Mouse (Mus musculus) stomach, embryonic 16.5 days (tissue): ENCODE results near the gene AW822073. TPM values are rescaled to one million over a fixed set of nuclear protein-coding genes. Genes with fewer than 3 reads are reported as not detected.
"Not testable (repeated sequence)": the region's sequence is repeated elsewhere in the genome, so short reads cannot be mapped to it uniquely, and the experiment has no call there.

Experiments used
- ATAC-seq: fragments of 200-750 bp; cut with Nextera tagmentation; 2 replicates; pipeline ENCODE4 v1.8.0; 2017; ENCODE audit warnings: moderate number of reproducible peaks, moderate TSS enrichment; ENCODE audit not compliant: insufficient read depth, low FRiP score
- H3K27ac ChIP-seq: fragments of 300-500 bp; sonication (generic); 2 replicates; pipeline ENCODE4 v1.5.1; 2014; ENCODE audit warnings: low read length
- H3K27me3 ChIP-seq: fragments of 300-500 bp; sonication (generic); 2 replicates; pipeline ENCODE4 v1.6.1; 2014; ENCODE audit warnings: low read length, control low read depth, mixed read lengths; ENCODE audit not compliant: control insufficient read depth, insufficient read depth
- H3K36me3 ChIP-seq: fragments of 300-500 bp; sonication (generic); 2 replicates; pipeline ENCODE4 v1.6.1; 2014; ENCODE audit warnings: low read length; ENCODE audit not compliant: control insufficient read depth, insufficient read depth
- H3K4me1 ChIP-seq: fragments of 300-500 bp; sonication (generic); 2 replicates; pipeline ENCODE4 v1.6.1; 2014; ENCODE audit warnings: low read length, control low read depth, mixed read lengths; ENCODE audit not compliant: control insufficient read depth, insufficient read depth
- H3K4me2 ChIP-seq: fragments of 300-500 bp; sonication (generic); 2 replicates; pipeline ENCODE4 v1.6.1; 2014; ENCODE audit warnings: low read depth, low read length, mixed read lengths
- H3K4me3 ChIP-seq: fragments of 300-500 bp; sonication (generic); replicated peaks from 2 replicates; pipeline ENCODE4 v1.5.1; 2014; ENCODE audit warnings: mild to moderate bottlenecking, low read length
- H3K9ac ChIP-seq: fragments of 300-500 bp; sonication (generic); 2 replicates; pipeline ENCODE4 v1.6.1; 2014; ENCODE audit warnings: low read length
- H3K9me3 ChIP-seq: fragments of 300-500 bp; sonication (generic); replicated peaks from 2 replicates; pipeline ENCODE4 v1.6.1; 2016; ENCODE audit warnings: low read length, control low read depth; ENCODE audit not compliant: control insufficient read depth
- WGBS: fragments of 180-500 bp; shearing (Covaris S2); extraction: QIAGEN DNeasy Blood & Tissue Kit; methylation state at CpG from one replicate; pipeline ENCODE4 v1.1.7; 2014; 5-methylcytosine and 5-hydroxymethylcytosine counted together
- polyA plus RNA-seq: library from polyadenylated mRNA; unstranded; fragments of >200 nt; fragmentation: Nextera tagmentation; extraction: Ambion mirVana; gene quantifications from 2 replicates; pipeline ENCODE4 v1.2.1, GENCODE M21; 2015

AW822073 gene
- polyA plus RNA-seq, 1 experiment from 2014 or later: not detected

GRCm38 (mm10) chr10:58223972-58224805, 541 bp downstream of the AW822073 start:
- H3K4me1 ChIP-seq, H3K9me3 ChIP-seq, H3K4me3 ChIP-seq, H3K4me2 ChIP-seq, H3K9ac ChIP-seq, H3K27ac ChIP-seq, H3K27me3 ChIP-seq, ATAC-seq, H3K36me3 ChIP-seq: not testable (repeated sequence)
- WGBS: 84% methylated on average over 29 of the region's 31 CpGs

GRCm38 (mm10) chr10:58223161-58223560, 1.6 kb downstream of the AW822073 start:
- not testable (repeated sequence) for H3K4me1 ChIP-seq, H3K27me3 ChIP-seq, H3K9me3 ChIP-seq, H3K4me2 ChIP-seq, H3K9ac ChIP-seq, H3K4me3 ChIP-seq, H3K36me3 ChIP-seq, ATAC-seq, H3K27ac ChIP-seq
- WGBS: 82% methylated on average over 3 of the region's 6 CpGs

GRCm38 (mm10) chr10:58221571-58221970, 3.2 kb downstream of the AW822073 start:
- not testable (repeated sequence) for H3K27ac ChIP-seq, H3K27me3 ChIP-seq, H3K9ac ChIP-seq, H3K4me1 ChIP-seq, ATAC-seq, H3K4me2 ChIP-seq, H3K9me3 ChIP-seq, H3K4me3 ChIP-seq, H3K36me3 ChIP-seq
- WGBS: 91% methylated on average over 2 of the region's 2 CpGs

GRCm38 (mm10) chr10:58220726-58221125, 4.0 kb downstream of the AW822073 start:
- Histone ChIP-seq H3K4me3 (no peak overlapping the region), H3K27ac (no peak overlapping the region), H3K27me3 (no peaks in the 10 kb centered on the region), H3K4me1 (no peaks in the 10 kb centered on the region), H3K36me3 (no peaks in the 10 kb centered on the region), H3K9ac (no peak overlapping the region), H3K4me2 (no peak overlapping the region), H3K9me3 (no peaks in the 10 kb centered on the region)
- 79% methylated on average over 6 of the region's 6 CpGs for WGBS
- ATAC-seq: no peak

GRCm38 (mm10) chr10:58217366-58217765, 7.4 kb downstream of the AW822073 start:
- Histone ChIP-seq H3K27ac (no peak overlapping the region), H3K9ac (no peak overlapping the region), H3K9me3 (no peaks in the 10 kb centered on the region), H3K4me3 (no peak overlapping the region), H3K27me3 (no peaks in the 10 kb centered on the region), H3K4me2 (no peak overlapping the region), H3K4me1 (no peaks in the 10 kb centered on the region), H3K36me3 (no peaks in the 10 kb centered on the region)
- 81% methylated on average over 3 of the region's 3 CpGs for WGBS
- ATAC-seq: no peak

GRCm38 (mm10) chr10:58215353-58215752, 9.4 kb downstream of the AW822073 start:
- Histone ChIP-seq H3K36me3 (no peaks in the 10 kb centered on the region), H3K4me1 (no peaks in the 10 kb centered on the region), H3K4me3 (no peak overlapping the region), H3K9ac (no peak overlapping the region), H3K4me2 (no peak overlapping the region), H3K9me3 (no peaks in the 10 kb centered on the region; the same call in 1 of the 2 replicates), H3K27ac (no peak overlapping the region), H3K27me3 (no peaks in the 10 kb centered on the region)
- ATAC-seq: no peak
- WGBS: 78% methylated on average over 1 of the region's 1 CpGs

GRCm38 (mm10) chr10:58214934-58215333, 9.8 kb downstream of the AW822073 start:
- no peak for ATAC-seq
- Histone ChIP-seq H3K27me3 (no peaks in the 10 kb centered on the region), H3K4me2 (no peak overlapping the region), H3K27ac (no peak overlapping the region), H3K4me1 (no peaks in the 10 kb centered on the region), H3K4me3 (no peak overlapping the region), H3K9me3 (no peaks in the 10 kb centered on the region; the same call in 1 of the 2 replicates), H3K9ac (no peak overlapping the region), H3K36me3 (no peaks in the 10 kb centered on the region)
- WGBS: 79% methylated on average over 5 of the region's 5 CpGs

GRCm38 (mm10) chr10:58214497-58214896, 10.2 kb downstream of the AW822073 start:
- Histone ChIP-seq H3K9ac (no peak overlapping the region), H3K4me1 (no peaks in the 10 kb centered on the region), H3K9me3 (no peaks in the 10 kb centered on the region; the same call in 1 of the 2 replicates), H3K4me2 (no peak overlapping the region), H3K4me3 (no peak overlapping the region), H3K27me3 (no peaks in the 10 kb centered on the region), H3K27ac (no peak overlapping the region), H3K36me3 (no peaks in the 10 kb centered on the region)
- ATAC-seq: no peak

- H3K4me2 ChIP-seq: no peak overlapping the region
- H3K36me3 ChIP-seq: no peaks in the 10 kb centered on the region
- no peak overlapping the region for H3K27ac ChIP-seq
- H3K9me3 ChIP-seq: no peaks in the 10 kb centered on the region; the same call in 1 of the 2 replicates
- H3K9ac ChIP-seq: no peak overlapping the region
- no peak overlapping the region for H3K4me3 ChIP-seq
- ATAC-seq: no peak
- H3K4me1 ChIP-seq: no peaks in the 10 kb centered on the region
- 72% methylated on average over 7 of the region's 7 CpGs for WGBS
- no peaks in the 10 kb centered on the region for H3K27me3 ChIP-seq
Measured at GRCm38 (mm10) chr10:58212230-58212629, 12.5 kb downstream of the AW822073 start.
